Comparison of ENCODE assay signal across 8 mouse cellular contexts in genomic region chr11:11836713-11837370, GRCm38 (mm10). TPM values are rescaled to one million over a fixed set of nuclear protein-coding genes. Genes with fewer than 3 reads are reported as not detected.
DNase-seq lines count a peak whose midpoint lies in the region; ATAC-seq and TF ChIP-seq lines count a peak whose summit lies in the region.

No protein-coding gene starts in this region.

- H3K79me3 ChIP-seq in C2C12 (ENCODE audit: low read depth), result no peaks in the 10 kb centered on the region

- ATAC-seq in heart, embryonic 12.5 days (ENCODE audit: insufficient number of reproducible peaks, low FRiP score), result peak; percentile 85
- ATAC-seq in limb, embryonic 11.5 days (ENCODE audit: insufficient number of reproducible peaks, low FRiP score, low TSS enrichment, low read depth), result peak; percentile 52; the same call in 1 of the 2 replicates
- 0 out of 2 replicates have a peak, but pooled peaks have one; percentile 29 for ATAC-seq in midbrain, embryonic 16.5 days

- H3K4me3 ChIP-seq in C2C12 (ENCODE audit: insufficient read depth, poor library complexity, severe bottlenecking) (no peak overlapping the region), ES-E14 (ENCODE audit: insufficient read depth in 1 of 2, low read depth in 1 of 2, low read length in 2 of 2, poor library complexity in 1 of 2, severe bottlenecking in 1 of 2) (peak overlapping the region; percentile 30 to 55; a peak in 3 of 4 replicates)
- H3K4me3 ChIP-seq in heart, embryonic 12.5 days, result peak overlapping the region; percentile 17; the same call in 1 of the 2 replicates
- H3K4me3 ChIP-seq in limb, embryonic 11.5 days (ENCODE audit: low read depth, low read length), result no peak overlapping the region
- no peak overlapping the region for H3K4me3 ChIP-seq in midbrain, embryonic 16.5 days (ENCODE audit: low read depth, low read length)

- H3K9ac ChIP-seq in ES-E14 (ENCODE audit: insufficient read depth, low read depth, low read length, poor library complexity, severe bottlenecking), result peak overlapping the region; percentile 45; the same call in 1 of the 2 replicates
- H3K9ac ChIP-seq in heart, embryonic 12.5 days, result peak overlapping the region; percentile 63
- H3K9ac ChIP-seq in limb, embryonic 11.5 days (ENCODE audit: low read length), result peak overlapping the region; percentile 30
- H3K9ac ChIP-seq in midbrain, embryonic 16.5 days (ENCODE audit: low read depth, low read length), result no peak overlapping the region

- TF ChIP-seq CTCF in C2C12 (IDR thresholded peaks at IDR 0.05; ENCODE audit: control insufficient read depth, insufficient read depth, insufficient read length), result no peak

- no peak overlapping the region for H3K27ac ChIP-seq in ES-E14 (ENCODE audit: insufficient read depth, low read depth, low read length, poor library complexity, severe bottlenecking)
- H3K27ac ChIP-seq in heart, embryonic 12.5 days (ENCODE audit: poor library complexity, severe bottlenecking), result peak overlapping the region; percentile 92
- peak overlapping the region; percentile 60 for H3K27ac ChIP-seq in limb, embryonic 11.5 days (replicated peaks; ENCODE audit: low read depth, low read length)
- H3K27ac ChIP-seq in midbrain, embryonic 16.5 days (ENCODE audit: low read length), result no peak overlapping the region

- H3K27me3 ChIP-seq in C2C12 (ENCODE audit: control insufficient read depth, insufficient read depth, insufficient read length), result no peaks in the 10 kb centered on the region
- H3K27me3 ChIP-seq in heart, embryonic 12.5 days (replicated peaks), result no peaks in the 10 kb centered on the region
- no peaks in the 10 kb centered on the region for H3K27me3 ChIP-seq in limb, embryonic 11.5 days (ENCODE audit: control insufficient read depth, insufficient read depth, low read length)
- H3K27me3 ChIP-seq in midbrain, embryonic 16.5 days (ENCODE audit: control insufficient read depth, insufficient read depth, low read depth, low read length), result no peaks in the 10 kb centered on the region; the same call in 1 of the 2 replicates

- H3K36me3 ChIP-seq in C2C12 (ENCODE audit: control insufficient read depth, insufficient read depth) (no peaks in the 10 kb centered on the region), ES-E14 (ENCODE audit: control insufficient read depth, insufficient read depth, low read length, poor library complexity, severe bottlenecking) (no peaks in the 10 kb centered on the region)
- no peaks in the 10 kb centered on the region for H3K36me3 ChIP-seq in heart, embryonic 12.5 days
- H3K36me3 ChIP-seq in limb, embryonic 11.5 days (ENCODE audit: control insufficient read depth, insufficient read depth, low read length), result no peaks in the 10 kb centered on the region
- no peaks in the 10 kb centered on the region for H3K36me3 ChIP-seq in midbrain, embryonic 16.5 days (ENCODE audit: control insufficient read depth, insufficient read depth, low read length)

- peak overlapping the region; percentile 53 for H3K4me2 ChIP-seq in heart, embryonic 12.5 days
- no peak overlapping the region for H3K4me2 ChIP-seq in limb, embryonic 11.5 days (ENCODE audit: low read depth, severe bottlenecking)
- H3K4me2 ChIP-seq in midbrain, embryonic 16.5 days (ENCODE audit: low read length), result no peak overlapping the region

- DNase-seq in ES-E14 (ENCODE audit: low read depth, low spot score), result no peak
- no peak for DNase-seq in limb, embryonic 11.5 days (ENCODE audit: low spot score)
- DNase-seq in left cerebral cortex, postnatal 10 days (ENCODE audit: extremely low spot score in 1 of 2, low spot score in 2 of 2), result no peak
- DNase-seq in thymus, postnatal 36 days, result no peak
- DNase-seq in left cerebral cortex, adult 9 months (ENCODE audit: low spot score in 2 of 2), result no peak

- H3K4me1 ChIP-seq in ES-E14 (ENCODE audit: control insufficient read depth in 2 of 2, insufficient read depth in 2 of 2, low read length in 2 of 2, poor library complexity in 1 of 2), result peaks cover 7 to 11% of the 10 kb centered on the region in 2 experiments; a peak in 3 of 4 replicates
- H3K4me1 ChIP-seq in heart, embryonic 12.5 days (replicated peaks), result peaks cover 79% of the 10 kb centered on the region
- peaks cover 30% of the 10 kb centered on the region for H3K4me1 ChIP-seq in limb, embryonic 11.5 days (ENCODE audit: control insufficient read depth, insufficient read depth, low read length)
- H3K4me1 ChIP-seq in midbrain, embryonic 16.5 days (ENCODE audit: control insufficient read depth, insufficient read depth, low read length), result peaks cover 3% of the 10 kb centered on the region; the same call in 1 of the 2 replicates

- in situ Hi-C loops in ES-E14 (cut with MboI; ENCODE audit: low sequenced_read_pairs in 2 of 2, unreplicated experiment in 2 of 2), result no loop called here

- H3ac ChIP-seq in C2C12 (ENCODE audit: control insufficient read depth, insufficient read length, low read depth), result no peak overlapping the region

- H3K9me3 ChIP-seq in ES-E14 (ENCODE audit: control insufficient read depth, insufficient read depth, low read depth, low read length), result no peaks in the 10 kb centered on the region
- no peaks in the 10 kb centered on the region for H3K9me3 ChIP-seq in heart, embryonic 12.5 days (replicated peaks)
- H3K9me3 ChIP-seq in limb, embryonic 11.5 days (ENCODE audit: control insufficient read depth, low read length), result no peaks in the 10 kb centered on the region
- H3K9me3 ChIP-seq in midbrain, embryonic 16.5 days (replicated peaks; ENCODE audit: control insufficient read depth, low read length, poor library complexity, severe bottlenecking), result no peaks in the 10 kb centered on the region

- intact Hi-C loops in left cerebral cortex, postnatal 10 days (cut with DNase I), result no loop called here

- WGBS in heart, embryonic 12.5 days, result 4% methylated on average over 18 of the region's 18 CpGs
- 46% methylated on average over 18 of the region's 18 CpGs for WGBS in limb, embryonic 11.5 days
- 46% methylated on average over 18 of the region's 18 CpGs for WGBS in midbrain, embryonic 16.5 days

- H3K79me2 ChIP-seq in C2C12 (ENCODE audit: control insufficient read depth, insufficient read depth), result no peaks in the 10 kb centered on the region

TF ChIP-seq in C2C12, 6 proteins besides CTCF, POLR2A, EP300 and RAD21:
- TF ChIP-seq MYOD1 (IDR thresholded peaks at IDR 0.05; ENCODE audit: control insufficient read depth, insufficient read length, low read depth) (peak; percentile 37), MYOG (IDR thresholded peaks at IDR 0.05; ENCODE audit: control insufficient read depth, extremely low read depth, insufficient read length) (no peak)

TF ChIP-seq in ES-E14, 5 proteins besides CTCF, POLR2A, EP300 and RAD21:
- TF ChIP-seq HCFC1 (IDR thresholded peaks at IDR 0.05; ENCODE audit: borderline replicate concordance, insufficient read depth, low read length) (no peak), MAFK (IDR thresholded peaks at IDR 0.05; ENCODE audit: insufficient read depth, low read depth, low read length) (no peak), ZC3H11A (IDR thresholded peaks at IDR 0.05; ENCODE audit: borderline replicate concordance, low read depth, low read length) (no peak), ZNF384 (IDR thresholded peaks at IDR 0.05; ENCODE audit: low read depth, low read length) (no peak), CHD2 (IDR thresholded peaks at IDR 0.05; ENCODE audit: low read depth, low read length) (no peak)
TF ChIP-seq in ES-E14: peak in this region for 0.

RNA-seq across cellular contexts. Expression of gene Fignl1, which starts 28.1 kb away (rescaled TPM):
- 19.3 TPM for polyA plus RNA-seq in C2C12 (2012; fragmentation: generic; extraction: Trizol)
- 33.8 and 49.6 TPM in 2 replicates for total RNA-seq in ES-E14 (2012; rRNA removed)
- polyA plus RNA-seq in heart, embryonic 12.5 days (2016; fragmentation: Nextera tagmentation; extraction: Ambion mirVana), result 76.7 and 77.8 TPM in 2 replicates
- 96.7 and 102 TPM in 2 replicates for polyA plus RNA-seq in limb, embryonic 11.5 days (2014; fragmentation: Nextera tagmentation; extraction: Ambion mirVana)
- 7.1 and 8.7 TPM in 2 replicates for polyA plus RNA-seq in midbrain, embryonic 16.5 days (2015; fragmentation: Nextera tagmentation; extraction: Ambion mirVana)
- total RNA-seq in left cerebral cortex, postnatal 10 days (2021), result 1 to 10 TPM; 1.8 to 1.9 TPM

Comparison
In these comparisons a context has a peak if more than half of its experiments do, and no peak if none do; other contexts are left out.
1. H3K4me3 ChIP-seq: peak in ES-E14 (2 of 2) and heart, embryonic 12.5 days (single experiment); none in C2C12 (single experiment), limb, embryonic 11.5 days (single experiment) and midbrain, embryonic 16.5 days (single experiment).
2. H3K27ac ChIP-seq: peak in heart, embryonic 12.5 days (single experiment) and limb, embryonic 11.5 days (single experiment); none in ES-E14 (single experiment) and midbrain, embryonic 16.5 days (single experiment).
3. ATAC-seq: peak in every context shown above with its lines; median percentile 85 in heart, embryonic 12.5 days; 52 in limb, embryonic 11.5 days; 29 in midbrain, embryonic 16.5 days.